Mouse (Mus musculus): ENCODE data around the gene Zfp217.
A peak's percentile ranks its signal among the peaks of the same experiment; 100 is the strongest.

Gene Zfp217

DNA sequence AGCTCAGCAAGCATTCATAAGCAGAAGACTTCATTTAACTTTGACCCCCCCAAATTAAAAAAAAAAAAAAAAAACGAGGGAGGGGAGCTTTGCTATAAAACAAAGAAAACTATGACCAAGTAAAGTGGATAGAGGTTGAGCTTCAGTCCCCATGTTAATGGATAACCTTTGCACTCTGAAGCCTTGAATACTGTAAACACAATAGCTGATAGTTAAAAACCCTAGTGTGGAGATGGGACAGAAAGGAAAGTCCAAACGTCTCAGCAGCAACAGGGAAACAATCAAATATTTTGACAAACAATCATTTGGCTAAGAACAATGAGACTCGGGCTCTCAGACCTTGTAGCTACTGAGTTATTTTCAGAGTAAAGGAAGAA, 15.2 kb downstream of the Zfp217 start:
- no peak for DNase-seq (ENCODE audit: low spot score)

DNA sequence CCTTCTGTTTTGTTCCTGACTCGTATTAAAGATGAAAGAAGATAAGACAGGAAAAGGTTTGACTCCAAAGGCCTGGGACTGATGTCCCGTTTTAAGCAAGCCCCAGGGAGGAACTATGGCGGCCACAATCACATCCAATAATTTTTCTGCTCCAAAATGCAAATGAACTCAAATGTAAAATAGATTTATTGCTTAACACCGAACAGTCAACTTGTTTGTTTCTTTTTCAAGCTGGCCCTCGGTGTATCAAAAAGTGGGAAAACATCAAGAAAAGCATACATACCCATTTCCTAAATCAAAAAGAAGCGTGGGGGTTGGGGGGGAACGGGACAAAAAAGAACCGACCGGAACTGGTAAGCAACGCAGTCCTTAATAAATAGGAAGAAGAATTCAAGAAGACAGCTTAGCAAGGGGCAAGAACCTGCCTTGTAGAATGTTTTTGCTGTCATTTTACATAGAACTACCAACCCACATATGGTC, 15.9 kb downstream of the Zfp217 start:
- no peak for DNase-seq (ENCODE audit: low spot score)

DNA sequence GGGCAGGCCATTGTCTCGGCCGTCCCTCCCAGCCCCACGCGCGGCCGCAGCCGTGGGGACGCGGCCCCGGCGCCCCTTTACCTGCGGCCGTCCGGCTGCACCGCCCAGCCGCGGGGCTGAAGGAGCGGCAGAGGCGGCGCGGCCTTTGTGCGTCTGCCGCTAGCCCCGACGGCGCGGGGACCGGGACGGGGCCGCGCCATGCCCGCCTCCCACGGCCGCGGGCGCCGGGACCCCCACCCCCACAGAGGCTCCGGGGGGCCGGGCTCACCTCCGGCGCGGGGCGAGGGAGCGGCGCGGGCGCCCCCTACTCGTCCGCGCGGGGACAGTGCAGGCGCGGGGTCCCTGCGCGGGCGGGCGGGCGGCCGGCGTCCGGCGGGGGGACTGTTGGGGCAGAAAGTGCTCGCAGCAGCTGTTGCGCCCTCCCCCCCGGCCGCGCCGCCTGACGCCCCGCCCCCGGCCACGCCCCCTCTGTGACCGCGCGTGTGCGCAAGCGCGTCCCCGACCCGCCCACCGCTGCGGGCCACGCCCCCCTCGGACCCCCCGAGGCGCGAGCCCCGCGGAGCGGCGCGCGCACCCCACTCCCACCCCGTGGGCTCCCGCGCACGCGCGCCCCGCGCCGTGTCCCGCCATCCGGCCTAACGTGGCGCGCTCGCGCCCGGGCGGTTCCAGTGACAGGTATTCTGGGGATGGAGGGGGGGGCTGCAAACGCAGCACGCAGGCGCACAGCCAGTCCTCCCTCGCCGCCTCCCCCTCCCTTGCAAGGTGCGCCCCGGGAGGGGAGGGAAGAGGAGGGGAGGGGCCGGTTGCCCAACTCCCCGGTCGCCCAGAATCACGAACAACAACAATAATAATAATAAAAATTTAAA, 16.9 kb downstream of the Zfp217 start:
- peak; percentile 88 for DNase-seq (ENCODE audit: low spot score)

- peak; percentile 43 for DNase-seq (ENCODE audit: low spot score)
Observed at GRCm38 (mm10) chr2:170129923-170130779, 17.8 kb downstream of the Zfp217 start.

- no peak for DNase-seq (ENCODE audit: low spot score)
Observed at GRCm38 (mm10) chr2:170129248-170129922, 18.5 kb downstream of the Zfp217 start.

GRCm38 (mm10) chr2:170128461-170129247, 19.2 kb downstream of the Zfp217 start:
- DNase-seq (ENCODE audit: low spot score): no peak

DNA sequence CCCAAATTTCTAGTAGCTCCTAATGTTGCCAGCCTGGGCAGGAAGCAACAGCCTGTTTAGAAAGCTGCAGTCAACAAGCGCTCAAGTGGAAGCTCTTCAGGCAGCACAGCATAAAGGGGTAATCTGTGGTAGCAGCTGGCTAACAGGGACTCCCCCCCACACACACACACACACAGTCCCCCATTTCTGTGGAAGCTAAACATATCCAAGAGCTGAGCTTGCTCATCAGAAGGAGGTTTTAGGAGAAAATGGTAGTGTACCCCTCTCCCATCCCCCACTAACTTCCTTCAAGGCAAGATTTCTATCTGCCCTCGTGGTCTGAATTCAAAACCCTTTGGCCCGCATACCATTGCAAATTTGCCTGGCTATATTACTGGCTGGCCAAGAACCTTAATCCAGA, 20.4 kb downstream of the Zfp217 start:
- DNase-seq (ENCODE audit: low spot score): no peak

DNA sequence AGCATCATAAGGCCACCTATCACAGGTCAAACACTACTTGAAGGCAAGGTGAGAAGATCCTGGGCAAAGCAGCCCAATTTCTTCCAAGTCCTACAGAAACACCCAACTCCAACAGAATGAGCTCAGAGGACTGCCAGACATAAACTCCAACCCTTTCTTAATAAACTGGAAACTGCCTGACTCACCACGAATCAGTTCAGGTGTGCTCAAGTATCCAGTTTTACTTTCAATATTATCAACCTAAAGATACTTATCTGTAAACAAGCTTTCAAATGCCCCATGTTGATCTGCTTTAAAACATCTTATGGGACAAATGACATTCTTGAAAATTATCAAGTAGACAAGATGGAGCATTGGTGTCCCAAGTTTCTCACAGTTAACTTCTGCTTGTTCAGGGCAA, 21.6 kb downstream of the Zfp217 start:
- no peak for DNase-seq (ENCODE audit: low spot score)

DNA sequence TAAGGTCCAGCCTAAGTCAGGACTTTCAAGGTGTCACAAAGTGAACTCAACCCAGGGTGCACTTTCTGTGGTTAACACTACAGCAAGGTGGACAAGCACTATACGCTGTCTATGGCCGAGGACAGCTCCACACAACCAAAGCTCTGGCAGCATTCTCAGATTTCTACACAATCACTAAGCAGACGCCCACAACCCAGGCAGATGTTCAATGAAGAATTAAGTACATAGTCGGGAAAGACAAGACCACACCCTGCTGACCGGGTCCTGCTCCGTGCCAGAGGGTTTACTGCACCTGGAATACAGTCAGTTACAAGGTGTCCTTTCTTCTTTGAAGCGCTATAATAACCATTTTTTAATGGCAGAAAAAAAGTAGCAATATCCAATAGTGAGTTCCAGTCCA, 25.7 kb downstream of the Zfp217 start:
- DNase-seq (ENCODE audit: low spot score): no peak

DNA sequence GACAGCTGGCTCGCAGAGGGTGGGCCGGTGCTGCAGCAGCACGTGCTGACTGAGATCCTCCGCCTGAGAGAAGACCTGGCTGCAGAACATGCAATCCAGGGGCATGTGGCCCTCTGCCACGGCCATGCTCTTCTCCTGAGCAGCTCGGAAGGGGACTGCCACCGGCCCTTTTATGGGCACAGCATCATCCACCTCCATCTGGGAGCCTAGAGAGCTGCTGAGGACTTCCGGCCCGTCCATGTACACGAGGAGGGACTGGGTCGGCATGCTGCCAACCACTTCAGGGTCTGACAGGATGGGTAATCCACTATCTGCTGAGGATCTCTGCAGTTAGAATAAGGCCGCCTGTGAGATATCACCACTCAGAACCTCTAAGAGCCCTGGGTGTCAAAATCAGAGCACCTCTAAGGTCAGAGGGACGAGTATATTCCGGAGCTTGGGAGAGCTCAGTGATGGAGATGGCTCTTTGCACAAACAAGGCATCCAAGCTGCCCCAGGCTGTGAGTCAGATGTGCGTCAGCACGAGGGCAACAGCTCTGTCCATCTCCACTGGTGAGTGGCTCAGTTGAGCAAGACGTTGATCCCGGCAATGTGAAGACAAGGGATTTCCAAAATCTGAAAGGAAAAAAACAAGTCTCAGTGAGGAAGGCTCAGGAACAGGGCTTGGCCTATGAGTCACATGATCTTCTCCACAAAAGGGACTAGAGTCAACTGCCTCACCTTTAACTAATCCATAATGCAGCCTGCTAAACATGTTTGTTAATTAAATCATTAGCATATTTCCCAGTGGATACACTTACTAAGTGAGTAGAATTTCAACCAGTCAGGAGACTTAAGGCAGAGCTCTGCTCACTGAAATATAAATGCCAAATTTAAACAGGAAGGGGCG, 27.5 kb downstream of the Zfp217 start:
- DNase-seq (ENCODE audit: low spot score): no peak

DNA sequence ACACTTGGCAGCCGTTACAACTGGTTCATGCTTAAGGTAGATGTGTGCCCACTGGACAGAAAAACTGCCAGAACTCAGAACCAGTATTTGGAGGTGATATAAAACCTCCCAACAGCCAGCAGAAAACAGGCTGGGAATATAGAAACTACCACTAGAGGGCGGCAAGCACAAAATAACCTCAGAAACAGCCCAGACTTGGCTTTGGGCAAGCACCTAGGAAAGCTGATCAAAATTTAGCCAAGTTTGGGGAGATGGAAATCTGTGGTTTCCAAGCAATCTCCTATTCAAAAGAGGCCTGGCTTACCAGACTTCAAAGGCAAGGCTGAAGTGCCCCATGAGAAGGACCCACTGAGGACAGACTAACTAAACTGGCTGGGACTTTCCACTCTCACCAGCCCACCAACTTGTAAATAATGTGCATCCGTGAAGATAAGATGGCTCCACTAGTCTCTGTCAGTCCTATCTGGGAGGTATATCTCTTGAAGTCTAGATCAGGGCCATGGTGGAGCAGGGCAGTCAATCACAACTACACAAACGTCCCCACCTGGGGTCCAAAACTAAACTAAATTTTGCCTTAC, 31.1 kb downstream of the Zfp217 start:
- peak; percentile 38 for DNase-seq (ENCODE audit: low spot score)

GRCm38 (mm10) chr2:170110306-170110705, 37.6 kb downstream of the Zfp217 start:
- no peak for DNase-seq (ENCODE audit: low spot score)

DNA sequence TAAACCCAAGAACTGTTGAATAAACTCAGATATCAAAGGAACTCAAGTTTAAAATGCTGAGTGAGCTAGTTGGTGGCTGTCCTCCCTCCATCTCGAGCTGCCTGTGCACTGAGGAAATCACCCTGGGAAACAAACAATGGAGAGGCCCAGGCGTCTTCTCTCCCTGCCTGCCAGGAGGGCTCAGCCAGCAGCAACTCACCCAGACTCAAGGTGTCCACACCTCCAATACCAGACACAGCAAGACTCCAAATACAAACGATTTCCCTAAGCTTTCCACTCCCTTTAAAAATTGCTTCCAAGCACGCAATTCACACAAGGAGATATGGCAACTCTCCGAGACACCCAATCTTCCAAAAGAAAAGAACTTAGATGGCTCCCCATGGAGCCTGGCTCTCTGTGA, 38.4 kb downstream of the Zfp217 start:
- no peak for DNase-seq (ENCODE audit: low spot score)

DNA sequence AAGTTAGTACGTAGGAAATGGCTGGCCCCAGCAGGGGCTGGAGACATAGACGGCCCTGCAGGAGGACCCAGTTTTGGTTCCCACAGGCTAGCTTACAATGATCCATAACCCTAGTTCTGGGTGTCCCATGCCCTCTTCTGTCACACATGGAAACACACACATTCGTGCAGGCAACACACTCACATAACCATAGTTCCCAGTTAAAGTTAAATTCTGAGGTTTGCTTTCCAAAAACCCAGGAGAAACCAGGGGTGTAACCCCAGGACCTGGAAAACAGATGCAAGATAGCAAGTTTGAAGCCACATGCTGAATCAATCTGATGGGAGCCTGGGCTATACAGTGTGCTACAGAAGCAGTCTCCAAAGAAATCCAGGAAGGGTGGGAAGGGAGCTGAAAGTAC, 40.1 kb downstream of the Zfp217 start:
- DNase-seq (ENCODE audit: low spot score): no peak

DNA sequence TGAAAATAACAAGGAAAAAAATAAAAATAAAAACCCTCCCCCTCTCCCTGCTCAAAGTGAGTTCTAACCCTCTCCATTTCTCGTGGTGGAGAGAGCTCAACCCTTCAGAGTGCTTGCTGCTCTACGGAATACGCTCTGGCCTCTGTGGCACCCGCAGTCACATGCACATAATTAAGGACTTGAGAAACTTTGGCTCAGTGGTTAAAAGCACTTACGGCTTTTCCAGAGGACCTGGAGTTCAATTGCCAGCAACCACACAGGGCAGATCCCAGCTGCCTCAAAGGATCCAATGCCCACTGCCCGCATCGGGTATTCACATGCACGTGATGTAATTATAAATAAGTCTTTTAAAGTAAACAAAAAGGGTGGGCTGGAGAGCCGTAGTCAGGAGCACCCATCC, 41.9 kb downstream of the Zfp217 start:
- no peak for DNase-seq (ENCODE audit: low spot score)

DNA sequence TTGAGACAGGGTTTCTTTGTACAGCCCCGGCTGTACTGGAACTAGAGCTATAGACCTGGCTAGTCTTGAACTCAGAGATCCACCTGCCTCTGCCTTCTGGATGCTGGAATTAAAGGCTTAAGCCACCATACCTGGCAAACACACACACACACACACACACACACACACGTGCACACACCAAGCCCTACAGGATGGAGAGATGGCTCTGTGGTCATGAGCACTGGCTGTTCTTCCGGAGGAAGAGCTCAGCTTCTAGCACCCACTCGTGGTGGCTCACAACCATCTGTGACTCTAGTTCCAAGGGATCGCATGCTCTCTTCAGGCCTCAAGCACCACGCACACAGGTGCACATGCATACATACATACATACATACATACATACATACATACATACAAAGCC, 43.5 kb downstream of the Zfp217 start:
- no peak for DNase-seq (ENCODE audit: low spot score)

GRCm38 (mm10) chr2:170103852-170104251, 44.1 kb downstream of the Zfp217 start:
- DNase-seq (ENCODE audit: low spot score): peak; percentile 59

GRCm38 (mm10) chr2:170103341-170103740, 44.6 kb downstream of the Zfp217 start:
- DNase-seq (ENCODE audit: low spot score): no peak

DNA sequence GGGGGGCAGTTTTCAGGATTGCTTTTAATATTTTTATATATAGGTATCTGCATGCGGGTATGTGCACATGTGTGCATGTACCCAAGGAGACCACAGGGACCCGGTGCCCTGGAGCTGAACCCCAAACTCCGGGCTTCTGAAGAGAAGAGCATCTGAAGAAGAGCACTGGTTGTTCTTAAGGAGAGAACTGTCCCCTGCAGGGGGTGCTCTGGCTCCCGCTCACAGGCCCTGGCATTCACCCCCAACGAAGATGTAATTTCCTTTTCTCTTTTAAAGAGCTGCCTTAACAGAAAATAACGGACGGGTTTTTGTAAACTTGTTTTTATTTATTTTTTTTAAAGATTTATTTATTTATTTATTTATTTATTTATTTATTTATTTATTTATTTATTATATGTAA, 46.0 kb downstream of the Zfp217 start:
- no peak for DNase-seq (ENCODE audit: low spot score)

DNA sequence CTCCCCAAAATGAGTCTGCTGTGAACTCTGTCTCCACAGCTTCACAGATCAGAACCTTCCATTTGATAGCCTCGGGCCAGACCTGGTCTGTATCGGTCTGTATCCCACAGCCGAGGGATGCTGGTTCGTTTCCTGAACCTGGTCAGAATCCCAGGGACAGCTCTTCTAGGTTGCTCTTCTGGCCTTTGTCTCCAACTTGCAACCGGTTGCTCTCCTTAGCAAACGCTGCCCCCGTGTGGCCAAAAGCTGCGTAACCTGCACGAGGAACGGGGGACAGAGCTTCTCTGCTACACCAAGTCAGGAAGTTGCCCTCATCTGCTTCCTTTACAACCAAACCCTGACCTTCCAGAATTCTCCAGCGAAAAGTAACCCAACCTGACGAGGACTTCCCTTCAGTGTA, 46.8 kb downstream of the Zfp217 start:
- peak; percentile 91 for DNase-seq (ENCODE audit: low spot score)

Data from ovary, postnatal 36 days (tissue).